8 mouse cellular contexts compared by ENCODE assay signal in genomic region chr1:51477656-51478081, GRCm38 (mm10). TPM values are rescaled to one million over a fixed set of nuclear protein-coding genes. Genes with fewer than 3 reads are reported as not detected.
DNase-seq lines count a peak whose midpoint lies in the region; ATAC-seq and TF ChIP-seq lines count a peak whose summit lies in the region.

No protein-coding gene starts in this region.

- no peaks in the 10 kb centered on the region for H3K36me3 ChIP-seq in forebrain, embryonic 12.5 days (replicated peaks)
- H3K36me3 ChIP-seq in hindbrain, embryonic 13.5 days: no peaks in the 10 kb centered on the region
- no peaks in the 10 kb centered on the region for H3K36me3 ChIP-seq in limb, embryonic 11.5 days (ENCODE audit: control insufficient read depth, insufficient read depth, low read length)
- H3K36me3 ChIP-seq in midbrain, embryonic 13.5 days: no peaks in the 10 kb centered on the region

- H3K27ac ChIP-seq in cerebellum, adult 2 months (ENCODE audit: insufficient read depth, low read length): peak overlapping the region; percentile 26; the same call in 1 of the 2 replicates
- H3K27ac ChIP-seq in forebrain, embryonic 12.5 days: no peak overlapping the region; the same call in 1 of the 2 replicates
- peak overlapping the region; percentile 84 for H3K27ac ChIP-seq in hindbrain, embryonic 13.5 days
- H3K27ac ChIP-seq in limb, embryonic 11.5 days (replicated peaks; ENCODE audit: low read depth, low read length): no peak overlapping the region
- H3K27ac ChIP-seq in midbrain, embryonic 13.5 days: peak overlapping the region; percentile 70; the same call in 1 of the 2 replicates

- peak overlapping the region; percentile 70 for H3K9ac ChIP-seq in forebrain, embryonic 12.5 days
- H3K9ac ChIP-seq in hindbrain, embryonic 13.5 days: peak overlapping the region; percentile 77
- peak overlapping the region; percentile 42 for H3K9ac ChIP-seq in limb, embryonic 11.5 days (ENCODE audit: low read length)
- peak overlapping the region; percentile 66 for H3K9ac ChIP-seq in midbrain, embryonic 13.5 days (replicated peaks)

- H3K4me1 ChIP-seq in cerebellum, adult 2 months (ENCODE audit: control insufficient read depth, insufficient read depth, low read length): no peaks in the 10 kb centered on the region
- peaks cover 6% of the 10 kb centered on the region for H3K4me1 ChIP-seq in forebrain, embryonic 12.5 days
- peaks cover 8% of the 10 kb centered on the region for H3K4me1 ChIP-seq in hindbrain, embryonic 13.5 days (replicated peaks)
- no peaks in the 10 kb centered on the region for H3K4me1 ChIP-seq in limb, embryonic 11.5 days (ENCODE audit: control insufficient read depth, insufficient read depth, low read length)
- H3K4me1 ChIP-seq in midbrain, embryonic 13.5 days (replicated peaks): peaks cover 8% of the 10 kb centered on the region; the same call in 1 of the 2 replicates

- H3K9me3 ChIP-seq in forebrain, embryonic 12.5 days: no peaks in the 10 kb centered on the region
- no peaks in the 10 kb centered on the region for H3K9me3 ChIP-seq in hindbrain, embryonic 13.5 days
- no peaks in the 10 kb centered on the region for H3K9me3 ChIP-seq in limb, embryonic 11.5 days (ENCODE audit: control insufficient read depth, low read length)
- H3K9me3 ChIP-seq in midbrain, embryonic 13.5 days: no peaks in the 10 kb centered on the region

- H3K4me3 ChIP-seq in cerebellum, adult 2 months (replicated peaks; ENCODE audit: insufficient read depth, low read depth, low read length): peak overlapping the region; percentile 95
- peak overlapping the region; percentile 59 for H3K4me3 ChIP-seq in forebrain, embryonic 12.5 days (replicated peaks)
- H3K4me3 ChIP-seq in hindbrain, embryonic 13.5 days: peak overlapping the region; percentile 64
- H3K4me3 ChIP-seq in limb, embryonic 11.5 days (ENCODE audit: low read depth, low read length): peak overlapping the region; percentile 50
- peak overlapping the region; percentile 55 for H3K4me3 ChIP-seq in midbrain, embryonic 13.5 days (replicated peaks)

- ATAC-seq in forebrain, embryonic 12.5 days (ENCODE audit: low FRiP score): peak; percentile 55
- peak; percentile 55 for ATAC-seq in hindbrain, embryonic 13.5 days (ENCODE audit: low FRiP score)
- ATAC-seq in limb, embryonic 11.5 days (ENCODE audit: insufficient number of reproducible peaks, low FRiP score, low TSS enrichment, low read depth): peak; percentile 63
- peak; percentile 57 for ATAC-seq in midbrain, embryonic 13.5 days

- TF ChIP-seq CTCF in cerebellum, adult 2 months (IDR thresholded peaks at IDR 0.05; ENCODE audit: borderline replicate concordance, insufficient read depth, low read depth, low read length): no peak

- H3K27me3 ChIP-seq in cerebellum, adult 2 months (ENCODE audit: control insufficient read depth, insufficient read depth, low read length): no peaks in the 10 kb centered on the region
- peaks cover 5% of the 10 kb centered on the region; the same call in 1 of the 2 replicates for H3K27me3 ChIP-seq in forebrain, embryonic 12.5 days
- H3K27me3 ChIP-seq in hindbrain, embryonic 13.5 days: no peaks in the 10 kb centered on the region
- H3K27me3 ChIP-seq in limb, embryonic 11.5 days (ENCODE audit: control insufficient read depth, insufficient read depth, low read length): no peaks in the 10 kb centered on the region
- H3K27me3 ChIP-seq in midbrain, embryonic 13.5 days: peaks cover 4% of the 10 kb centered on the region; the same call in 1 of the 2 replicates

- no peak for TF ChIP-seq POLR2A in cerebellum, adult 2 months (IDR thresholded peaks at IDR 0.05; ENCODE audit: borderline replicate concordance, insufficient read depth, low read length)

- under 1% methylated on average over 25 of the region's 25 CpGs for WGBS in cerebellum, adult 2 months
- under 1% methylated on average over 25 of the region's 25 CpGs for WGBS in forebrain, embryonic 12.5 days
- WGBS in hindbrain, embryonic 13.5 days: under 1% methylated on average over 25 of the region's 25 CpGs
- WGBS in limb, embryonic 11.5 days: under 1% methylated on average over 25 of the region's 25 CpGs
- WGBS in midbrain, embryonic 13.5 days: under 1% methylated on average over 25 of the region's 25 CpGs

- no peak for DNase-seq in cerebellum, adult 2 months
- no peak for DNase-seq in cerebellum, adult 8-10 months
- peak; percentile 55 for DNase-seq in ZHBTc4 (ENCODE audit: low read depth, low spot score)
- DNase-seq in limb, embryonic 11.5 days (ENCODE audit: low spot score): no peak
- peak; percentile 69 for DNase-seq in testis, postnatal 10 days (ENCODE audit: low spot score)

- H3K4me2 ChIP-seq in forebrain, embryonic 12.5 days: peak overlapping the region; percentile 97
- peak overlapping the region; percentile 97 for H3K4me2 ChIP-seq in hindbrain, embryonic 13.5 days
- H3K4me2 ChIP-seq in limb, embryonic 11.5 days (ENCODE audit: low read depth, severe bottlenecking): peak overlapping the region; percentile 73
- peak overlapping the region; percentile 95 for H3K4me2 ChIP-seq in midbrain, embryonic 13.5 days (replicated peaks)

RNA-seq across cellular contexts. Expression of gene Nabp1, which starts 0.6 kb away (rescaled TPM):
- polyA plus RNA-seq in cerebellum, adult 2 months (2012; rRNA removed): 8.2 and 9.6 TPM in 2 replicates
- polyA plus RNA-seq in forebrain, embryonic 12.5 days (2016; fragmentation: Nextera tagmentation; extraction: Ambion mirVana): 6.5 and 7.7 TPM in 2 replicates
- 7.5 and 7.8 TPM in 2 replicates for polyA plus RNA-seq in hindbrain, embryonic 13.5 days (2015; fragmentation: Nextera tagmentation; extraction: Ambion mirVana)
- polyA plus RNA-seq in limb, embryonic 11.5 days (2014; fragmentation: Nextera tagmentation; extraction: Ambion mirVana): 5.2 and 6.0 TPM in 2 replicates
- polyA plus RNA-seq in midbrain, embryonic 13.5 days (2015; fragmentation: Nextera tagmentation; extraction: Ambion mirVana): 7.9 and 9.3 TPM in 2 replicates

Comparison
In these comparisons a context has a peak if more than half of its experiments do, and no peak if none do; other contexts are left out.
1. DNase-seq: peak in ZHBTc4 (single experiment) and testis, postnatal 10 days (single experiment); none in cerebellum, adult 2 months (0 of 2), cerebellum, adult 8-10 months (single experiment) and limb, embryonic 11.5 days (single experiment).
2. H3K27ac ChIP-seq: peak in cerebellum, adult 2 months (single experiment), hindbrain, embryonic 13.5 days (single experiment) and midbrain, embryonic 13.5 days (single experiment); none in forebrain, embryonic 12.5 days (single experiment) and limb, embryonic 11.5 days (single experiment).
3. Peak in every context shown above with its lines, with median percentiles within 50 percentile points of each other: H3K4me3 ChIP-seq, ATAC-seq, H3K4me2 ChIP-seq and H3K9ac ChIP-seq.